Mouse (Mus musculus): ENCODE results near the gene Cmss1. TPM values are rescaled to one million over a fixed set of nuclear protein-coding genes. Genes with fewer than 3 reads are reported as not detected.

Gene Cmss1
- total RNA-seq, 4 experiments from 2014 or later, result 16.6 to 25.6 (median 17.6) TPM

DNA sequence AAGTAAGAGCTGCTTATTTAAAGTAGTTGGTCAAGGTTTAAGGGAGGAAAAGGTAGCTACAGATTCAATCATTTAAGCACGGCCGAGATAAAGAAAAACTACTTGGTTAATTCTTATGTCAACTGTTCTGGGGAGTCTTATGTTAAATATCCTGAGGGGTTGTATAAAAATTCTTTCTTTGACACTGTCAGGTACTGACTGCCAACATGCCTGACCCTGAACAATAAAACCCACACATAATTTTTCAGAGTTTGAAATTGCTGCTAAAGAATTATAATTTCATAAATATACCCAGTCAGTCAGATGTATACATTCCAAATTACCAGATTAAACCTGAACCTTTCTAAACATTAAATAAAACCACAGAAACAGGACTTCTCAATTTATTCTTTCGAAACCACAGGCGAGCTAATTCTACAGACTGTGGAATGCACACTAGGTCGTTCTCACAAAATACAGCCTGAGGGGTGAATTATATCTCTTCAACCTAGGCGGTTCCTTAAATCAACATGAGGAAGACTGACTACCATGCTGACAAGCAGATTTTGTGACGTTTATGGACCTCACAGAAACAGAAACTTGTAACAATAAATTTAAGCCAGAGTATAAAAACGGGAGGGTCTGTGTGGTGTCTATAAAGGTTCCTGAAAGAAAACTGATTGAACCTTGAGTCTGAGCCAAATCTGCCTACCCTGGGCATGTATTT lies 223.2 kb downstream of the Cmss1 start:
- DNase-seq, result no peak

DNA sequence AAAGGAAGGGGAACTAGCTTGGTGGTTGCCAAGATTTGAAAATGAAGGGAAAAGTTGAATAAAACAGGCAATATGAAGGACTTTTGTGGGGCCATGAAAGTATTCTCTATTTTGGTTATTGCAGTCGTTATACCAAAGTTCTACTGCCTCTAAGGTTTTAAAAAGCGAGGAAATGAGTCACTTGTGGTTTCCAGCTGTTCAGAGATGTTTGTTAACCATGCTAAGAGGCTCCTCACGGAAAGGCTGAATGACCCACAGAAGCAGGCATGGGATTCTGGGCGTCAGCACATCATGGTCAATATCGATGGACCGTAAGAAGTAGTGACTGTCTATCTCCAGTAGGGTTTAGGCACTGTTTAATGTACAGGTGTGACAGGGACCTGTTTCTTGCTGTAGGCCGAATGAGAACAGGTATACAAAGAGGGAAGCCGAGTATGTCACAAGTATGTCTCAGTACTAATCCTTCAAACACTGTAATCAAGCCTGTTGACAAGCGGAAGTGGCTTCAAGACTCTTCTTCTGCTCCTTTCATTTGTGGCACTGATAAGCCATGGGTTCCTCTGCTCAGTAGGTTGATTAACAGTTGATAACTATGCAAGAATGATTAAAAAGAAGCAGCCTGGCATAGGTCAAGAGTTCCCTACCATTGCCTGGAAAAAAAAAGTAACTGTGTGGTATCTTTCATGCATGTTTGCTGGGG lies 227.9 kb downstream of the Cmss1 start:
- no peak for DNase-seq

DNA sequence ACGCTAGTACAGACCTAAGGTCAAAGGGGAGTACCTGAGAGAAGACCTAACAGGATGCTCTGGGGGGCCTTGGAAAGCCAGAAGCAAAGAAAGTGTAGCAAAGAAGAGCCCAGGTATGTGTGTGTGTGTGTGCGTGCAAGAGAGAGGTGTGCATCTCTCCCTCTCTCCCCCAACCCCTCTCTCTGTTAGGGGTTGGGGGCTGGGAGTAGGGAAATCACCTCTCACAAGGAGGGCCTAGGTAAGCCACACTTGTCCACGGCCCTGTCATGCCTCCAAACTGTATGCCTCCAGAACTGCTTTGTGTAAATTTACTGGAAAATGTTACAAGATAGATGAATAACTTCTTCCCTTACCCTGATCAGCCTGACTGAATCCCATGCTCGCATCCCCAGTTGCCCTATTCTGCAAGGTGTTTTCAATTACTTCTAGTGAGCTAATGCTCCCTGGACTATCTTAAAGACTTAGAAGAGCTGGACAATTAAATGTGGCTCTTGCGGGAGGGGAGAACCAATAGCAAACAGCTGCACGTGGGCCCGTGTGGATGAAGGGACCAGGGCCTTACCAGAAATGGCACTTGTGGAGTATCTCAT lies 231.3 kb downstream of the Cmss1 start:
- DNase-seq, result no peak

DNA sequence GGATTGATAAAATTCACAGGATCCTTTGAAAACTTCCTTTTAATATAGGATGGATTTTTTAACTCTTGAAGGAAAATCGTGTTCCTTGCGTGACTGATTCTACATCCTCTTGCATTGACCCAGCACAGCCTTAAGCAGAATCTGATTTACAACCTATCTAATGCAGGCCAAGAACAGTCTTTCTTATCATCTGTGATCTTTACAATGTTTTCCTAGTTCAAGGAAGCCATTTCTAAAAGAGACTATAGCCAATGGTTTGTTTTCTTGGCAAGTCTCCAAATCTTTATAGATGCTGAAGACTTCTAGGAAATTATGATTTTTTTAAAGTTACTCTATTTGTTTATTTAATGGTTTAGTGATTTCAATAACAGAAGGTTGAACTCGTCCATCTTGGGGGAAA lies 234.5 kb downstream of the Cmss1 start:
- no peak for DNase-seq

DNA sequence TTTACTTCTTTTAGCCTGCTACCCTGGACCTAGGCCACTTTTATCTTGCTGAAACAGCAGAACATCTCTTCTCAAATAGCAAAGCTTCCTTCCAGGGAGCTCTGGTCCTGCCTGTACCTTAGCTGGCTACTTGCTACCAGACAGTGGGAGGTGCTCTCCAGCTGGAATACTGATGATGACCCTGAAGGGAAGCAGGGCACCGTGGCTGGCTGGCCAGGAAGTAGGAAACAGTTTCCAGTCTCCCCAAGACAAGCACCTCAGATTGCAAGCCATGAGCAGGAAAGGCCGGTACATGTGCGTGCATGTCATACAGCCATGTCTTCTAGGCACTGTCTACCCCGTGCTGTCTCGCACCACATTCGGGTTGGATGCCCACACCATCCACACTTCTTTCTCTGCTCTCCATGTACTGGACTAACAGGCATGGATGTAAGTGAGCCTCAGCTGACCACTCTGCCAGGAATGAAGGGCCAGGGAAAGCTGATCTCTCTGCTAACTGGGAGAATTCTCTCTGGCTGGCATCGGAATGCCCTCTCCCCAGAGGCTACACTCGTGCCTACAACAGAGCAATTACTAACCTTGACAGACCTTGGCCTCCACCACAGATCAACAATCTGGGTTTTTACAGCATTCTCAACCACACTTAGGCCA lies 236.7 kb downstream of the Cmss1 start:
- no peak for DNase-seq

DNA sequence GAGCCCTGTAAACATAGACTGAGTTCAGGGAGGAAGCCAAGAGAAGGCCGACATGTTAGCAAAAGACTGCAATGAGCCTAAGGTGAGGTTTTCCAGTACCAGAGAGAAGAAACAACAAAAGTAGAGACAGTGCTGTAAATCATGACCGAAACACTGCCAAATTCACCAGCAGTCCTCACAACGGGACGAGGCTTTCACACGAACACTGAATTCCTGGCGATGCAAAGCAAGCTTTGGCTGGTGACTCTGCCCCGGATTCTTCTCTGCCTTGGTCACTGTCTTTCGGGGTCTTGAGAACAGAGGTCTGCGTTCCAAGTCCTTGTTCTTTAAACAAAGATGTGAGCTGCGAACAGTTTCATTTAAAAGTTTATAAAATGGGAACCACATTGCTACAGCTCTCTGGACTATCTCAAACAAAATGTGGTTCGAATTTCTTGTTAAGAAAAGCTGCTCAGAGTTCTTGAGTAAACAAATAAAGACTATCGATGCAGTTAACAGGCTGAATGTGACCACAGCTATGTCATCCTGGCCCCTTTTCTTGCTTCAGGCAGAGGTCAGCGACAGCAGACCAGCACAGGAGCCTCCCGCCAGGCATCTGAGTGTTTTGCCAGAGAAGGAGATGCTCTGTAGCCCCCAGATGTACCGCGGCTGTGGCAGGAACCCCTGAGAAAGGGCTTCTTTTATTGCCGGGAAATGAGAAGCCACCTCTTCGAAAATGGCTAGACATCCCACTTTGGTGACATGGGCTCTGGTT lies 239.5 kb downstream of the Cmss1 start:
- no peak for DNase-seq

DNA sequence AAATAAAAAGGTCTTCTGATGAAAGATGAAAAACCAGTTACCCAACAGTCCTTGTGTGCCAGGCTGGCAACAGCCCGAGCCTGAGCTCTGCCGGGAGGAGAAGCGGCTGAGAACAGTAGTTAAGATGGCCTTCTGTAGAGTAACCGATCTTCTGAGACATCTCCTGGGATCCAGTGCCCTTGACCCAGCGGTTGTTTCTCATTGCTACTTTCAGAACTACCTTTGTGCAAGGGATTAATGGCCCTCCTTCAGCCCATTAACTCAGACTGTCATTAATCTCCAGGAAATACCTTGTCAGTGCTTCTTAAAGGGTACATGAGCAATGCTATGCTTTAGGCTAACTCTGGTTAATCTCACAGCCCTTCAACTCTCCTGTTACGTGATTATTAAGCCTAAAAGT lies 240.5 kb downstream of the Cmss1 start:
- peak; percentile 63 for DNase-seq

DNA sequence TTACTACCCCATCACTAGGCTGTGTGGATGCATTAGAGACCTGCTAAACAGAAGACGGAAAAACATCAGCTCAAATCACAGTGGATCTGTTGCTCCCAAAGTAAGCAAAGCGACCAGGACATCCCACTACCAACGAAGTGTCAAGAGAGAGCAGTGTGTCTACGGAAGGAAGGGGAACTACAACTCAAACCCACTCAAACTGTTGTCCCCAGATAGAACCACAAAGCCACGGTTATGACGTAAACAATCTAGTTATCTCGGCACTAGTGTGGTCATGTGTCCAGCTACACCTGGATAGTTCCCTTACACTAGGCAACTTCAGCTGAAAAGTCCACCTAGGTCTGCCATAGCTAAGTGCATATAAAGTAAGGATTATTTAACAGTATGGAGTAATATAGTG lies 242.2 kb downstream of the Cmss1 start:
- no peak for DNase-seq

DNA sequence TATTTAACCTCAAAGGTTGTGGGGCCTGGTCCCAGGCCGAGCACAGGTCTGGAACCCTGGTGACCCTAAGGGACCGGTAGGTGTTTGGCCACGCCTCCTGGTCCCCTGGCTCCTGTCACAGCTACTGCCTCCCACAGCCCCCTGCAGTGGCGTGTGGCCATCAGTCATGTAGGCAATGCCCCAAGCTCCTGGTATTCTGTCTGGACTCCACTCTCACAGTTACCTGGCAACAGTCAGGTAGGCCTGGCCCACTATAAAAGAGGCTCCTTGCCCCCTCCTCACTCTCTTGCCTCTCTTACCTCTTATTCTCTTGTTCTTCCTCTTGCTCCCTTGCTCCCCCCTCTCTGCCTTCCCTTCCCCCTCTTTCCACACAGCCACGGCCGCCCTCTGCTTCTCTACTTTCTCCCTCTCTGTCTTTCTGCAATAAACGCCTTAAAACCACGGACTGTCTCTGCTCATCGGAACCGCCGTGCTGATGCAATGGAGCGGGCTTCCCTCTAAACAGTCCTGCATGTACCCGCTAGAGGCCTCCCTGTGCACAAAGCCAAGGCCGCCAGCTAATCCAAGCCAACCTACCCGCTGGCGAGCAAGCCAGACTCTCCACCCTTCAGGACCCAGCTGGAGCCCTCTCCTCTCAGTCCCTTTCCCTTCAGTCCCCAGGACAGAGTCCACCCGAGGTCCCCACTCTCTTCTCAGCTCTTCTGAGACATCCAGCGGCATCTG lies 243.8 kb downstream of the Cmss1 start:
- peak; percentile 71 for DNase-seq

DNA sequence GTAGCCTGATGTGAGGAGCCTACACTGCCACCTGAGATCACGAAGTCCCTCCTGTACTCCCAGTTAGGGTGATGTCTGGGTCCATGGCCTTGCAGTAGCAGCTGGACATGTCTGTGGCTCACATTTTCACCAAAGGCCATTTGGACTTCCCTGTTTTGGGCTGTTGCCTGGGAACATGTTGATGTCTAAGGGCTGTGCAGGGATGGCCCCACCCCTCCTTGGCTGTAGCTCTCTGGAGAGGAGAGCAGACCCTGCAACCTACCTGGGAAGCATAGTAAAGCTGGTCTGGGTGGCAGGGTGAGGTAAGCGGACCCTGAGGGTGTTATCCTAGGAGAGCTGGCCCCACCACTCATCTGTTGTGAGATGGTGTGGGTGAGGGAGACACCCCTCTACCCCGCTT lies 245.9 kb downstream of the Cmss1 start:
- no peak for DNase-seq

DNA sequence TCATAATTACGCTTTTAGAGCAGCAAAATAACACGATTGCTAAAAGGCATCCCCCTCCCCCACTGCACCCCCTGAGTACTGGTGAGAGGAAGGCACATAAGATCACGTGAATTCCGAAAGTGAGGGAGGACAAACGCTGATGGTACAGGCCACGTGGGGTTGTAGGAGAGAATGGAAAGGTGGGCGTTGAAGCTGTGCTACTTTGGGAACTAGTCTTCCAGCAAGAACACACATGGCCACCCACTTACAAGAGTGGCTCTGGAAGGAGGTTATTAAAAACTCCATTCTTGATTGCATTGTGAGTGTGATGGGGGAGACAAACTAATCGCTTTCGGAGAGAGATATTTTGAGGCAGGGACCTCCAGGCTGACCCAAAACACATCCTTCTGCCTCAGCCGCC lies 247.4 kb downstream of the Cmss1 start:
- DNase-seq, result no peak

DNA sequence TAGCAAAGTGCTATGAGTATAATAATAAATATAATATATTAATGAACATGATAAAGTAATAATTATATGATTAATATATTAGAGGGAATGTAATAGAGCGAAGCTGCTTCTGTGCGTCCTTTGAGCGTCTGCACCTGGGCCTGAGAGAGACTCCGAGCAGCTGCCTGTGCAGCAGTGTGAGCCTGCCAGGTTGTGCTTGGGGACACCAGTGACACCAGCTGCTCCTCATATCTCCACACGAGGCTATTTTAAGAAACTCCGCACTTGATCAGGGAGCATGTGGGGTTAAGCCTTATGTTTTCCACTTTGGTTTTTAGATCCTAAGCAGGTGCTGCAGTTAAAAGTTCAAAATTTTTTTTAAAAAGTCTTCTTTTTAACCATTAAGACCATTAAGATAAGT lies 249.7 kb downstream of the Cmss1 start:
- no peak for DNase-seq

DNA sequence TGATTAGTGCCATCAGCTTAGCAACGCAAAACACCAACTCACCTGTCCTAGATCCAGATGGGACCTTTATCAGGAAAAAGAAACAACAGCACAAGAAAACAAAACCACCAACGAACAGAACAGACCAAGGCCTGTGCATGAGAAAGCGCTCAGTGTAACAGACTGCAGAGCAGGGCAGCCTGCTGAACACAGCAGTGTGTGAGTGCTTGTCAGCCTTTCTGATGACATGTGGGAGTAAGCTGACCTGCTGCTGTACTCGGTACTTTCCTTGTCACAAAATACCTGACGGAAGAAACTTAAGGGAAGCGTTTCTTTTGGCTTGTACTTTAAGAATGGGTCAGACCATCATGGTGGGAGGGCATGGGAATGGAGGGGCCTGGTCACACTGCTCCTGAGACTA lies 250.2 kb downstream of the Cmss1 start:
- DNase-seq, result no peak

DNA sequence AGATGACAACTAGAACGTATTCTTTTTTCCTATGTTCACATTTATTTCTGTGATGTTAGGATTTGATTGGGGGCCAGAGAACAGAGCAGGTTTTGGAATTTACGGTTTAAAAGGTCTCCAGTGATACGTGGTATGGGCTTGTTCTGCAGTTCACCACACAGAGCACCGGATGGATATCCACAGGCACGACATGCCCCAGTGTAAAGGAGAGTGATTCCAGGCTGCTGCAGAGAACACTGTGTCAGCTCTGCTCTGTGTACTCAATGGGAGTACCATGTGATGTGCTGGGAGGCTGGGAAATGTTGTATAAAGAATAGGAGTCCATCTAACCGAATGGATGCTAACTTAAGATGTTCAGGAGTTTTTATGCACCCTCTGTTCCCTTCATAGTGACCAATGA lies 252.7 kb downstream of the Cmss1 start:
- DNase-seq, result no peak

DNA sequence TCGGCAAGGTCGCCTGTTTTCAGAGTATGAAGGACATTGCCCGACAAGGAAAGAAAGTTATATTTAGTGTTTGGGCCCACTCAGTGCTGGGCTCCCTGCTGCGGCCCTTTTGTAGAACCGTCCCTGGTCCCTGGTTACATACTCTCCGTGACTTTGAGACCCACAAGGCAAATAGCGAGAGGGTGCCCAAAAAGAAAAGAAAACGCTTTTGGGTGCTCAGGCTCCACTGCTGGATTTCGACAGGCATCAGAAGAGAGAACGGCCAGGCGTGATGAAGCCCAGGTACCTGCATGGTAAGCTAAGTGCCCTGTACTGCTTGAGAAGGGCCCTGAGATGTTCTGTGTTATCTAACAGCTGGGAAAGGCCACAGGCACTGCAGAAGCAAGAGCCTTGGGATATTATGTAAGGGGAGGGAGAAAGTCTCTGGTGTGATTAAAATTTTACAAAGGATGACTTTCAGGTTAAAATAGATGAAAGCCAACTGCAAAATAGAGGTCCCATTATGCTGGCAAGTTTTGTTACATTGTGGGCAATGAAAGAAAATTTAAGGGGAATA lies 253.4 kb downstream of the Cmss1 start:
- no peak for DNase-seq

DNA sequence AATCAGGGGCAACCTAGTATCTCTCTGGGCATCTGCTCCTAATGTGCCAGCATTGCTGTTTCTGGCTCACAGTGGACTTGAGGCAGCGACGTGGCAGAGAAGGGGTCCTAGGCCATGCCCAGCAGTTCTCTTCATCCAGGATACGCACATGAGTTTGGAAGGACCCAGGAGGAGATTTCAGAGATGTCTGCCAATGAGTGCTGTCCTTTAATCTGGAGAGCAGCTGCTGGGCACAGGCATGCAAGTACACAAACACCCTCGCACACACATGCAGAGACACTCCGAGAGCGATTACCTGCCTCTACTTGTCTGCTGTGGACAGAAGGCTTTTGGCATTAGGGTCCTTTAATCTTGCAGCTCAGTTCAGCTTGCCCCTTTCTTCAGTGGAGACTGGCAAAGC lies 253.9 kb downstream of the Cmss1 start, which contains the start of gene Filip1l:
Gene Filip1l (plus strand): TSS at position 343 of the 400 bp plus-strand sequence.
- DNase-seq, result no peak

DNA sequence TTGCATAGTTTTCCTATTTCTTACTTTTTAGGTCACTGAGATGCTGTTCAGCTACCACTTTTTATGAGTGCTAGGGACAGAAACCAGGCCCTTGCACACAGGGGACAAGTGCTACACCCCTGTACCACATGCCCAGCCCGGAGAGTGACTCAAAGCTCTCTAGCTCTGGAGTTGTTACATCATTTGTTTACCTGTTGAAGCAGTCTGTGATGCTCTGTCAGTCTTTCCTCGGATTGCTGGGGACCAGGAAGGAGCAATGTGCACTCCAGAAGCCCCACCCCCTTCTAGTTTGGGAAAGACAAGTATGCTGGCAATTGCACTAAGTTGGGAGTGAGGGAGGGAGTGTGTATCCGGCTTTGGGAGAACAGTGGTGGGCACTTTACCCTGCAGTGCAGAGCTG lies 257.0 kb downstream of the Cmss1 start:
- DNase-seq, result no peak

DNA sequence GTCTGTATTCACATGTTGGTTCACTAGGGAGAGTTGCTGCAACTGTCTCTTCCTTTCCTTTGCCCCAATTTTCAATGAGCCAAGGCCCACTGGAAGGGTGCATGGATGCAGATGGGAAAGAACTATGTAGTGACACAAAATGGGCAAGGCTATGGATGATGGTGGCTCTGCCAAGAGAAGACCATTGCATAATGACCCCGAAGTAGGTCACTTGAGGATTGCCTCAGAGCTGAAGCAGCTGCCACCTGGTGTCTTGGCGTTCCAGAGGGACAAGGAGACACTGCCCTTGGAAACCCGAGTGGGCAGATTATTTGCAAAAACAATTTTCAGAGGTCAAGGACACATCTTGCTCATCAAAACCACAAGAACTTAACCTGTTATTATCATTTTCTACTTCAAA lies 257.6 kb downstream of the Cmss1 start:
- peak; percentile 52 for DNase-seq

DNA sequence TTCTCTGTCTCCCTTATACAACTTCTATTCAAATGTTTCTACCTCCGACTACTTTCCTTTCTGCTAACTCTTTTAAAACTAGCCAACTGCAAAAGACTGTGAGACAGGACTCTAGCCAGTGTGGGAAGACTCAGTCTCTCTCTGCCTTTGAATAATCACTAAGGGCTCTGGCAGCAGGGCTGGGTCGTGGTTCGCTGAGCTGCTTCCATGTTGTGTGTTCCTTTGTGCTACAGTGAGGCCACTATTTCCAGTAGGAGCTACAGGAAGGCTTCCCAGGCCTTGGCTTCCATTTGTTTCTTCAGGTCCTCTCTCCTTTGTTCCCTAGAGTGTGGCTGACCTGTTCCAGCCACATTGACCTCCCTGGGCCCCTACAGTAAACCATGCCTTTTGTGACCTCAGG lies 260.4 kb downstream of the Cmss1 start:
- DNase-seq, result no peak

DNA sequence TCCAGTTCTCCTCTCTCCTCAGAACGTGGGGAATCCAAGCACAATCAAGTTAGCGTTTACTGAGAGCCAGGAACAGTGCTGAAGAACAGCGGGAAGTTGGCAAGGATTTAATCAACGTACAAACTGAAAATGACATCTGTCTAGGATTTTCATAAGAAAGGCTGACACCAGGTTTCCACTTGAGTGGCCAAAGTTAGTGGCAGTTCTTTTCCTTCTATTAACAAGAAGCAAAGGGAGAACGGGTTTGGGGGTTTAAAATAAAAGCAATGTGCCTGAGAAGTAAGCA lies 266.1 kb downstream of the Cmss1 start:
- DNase-seq, result no peak

DNA sequence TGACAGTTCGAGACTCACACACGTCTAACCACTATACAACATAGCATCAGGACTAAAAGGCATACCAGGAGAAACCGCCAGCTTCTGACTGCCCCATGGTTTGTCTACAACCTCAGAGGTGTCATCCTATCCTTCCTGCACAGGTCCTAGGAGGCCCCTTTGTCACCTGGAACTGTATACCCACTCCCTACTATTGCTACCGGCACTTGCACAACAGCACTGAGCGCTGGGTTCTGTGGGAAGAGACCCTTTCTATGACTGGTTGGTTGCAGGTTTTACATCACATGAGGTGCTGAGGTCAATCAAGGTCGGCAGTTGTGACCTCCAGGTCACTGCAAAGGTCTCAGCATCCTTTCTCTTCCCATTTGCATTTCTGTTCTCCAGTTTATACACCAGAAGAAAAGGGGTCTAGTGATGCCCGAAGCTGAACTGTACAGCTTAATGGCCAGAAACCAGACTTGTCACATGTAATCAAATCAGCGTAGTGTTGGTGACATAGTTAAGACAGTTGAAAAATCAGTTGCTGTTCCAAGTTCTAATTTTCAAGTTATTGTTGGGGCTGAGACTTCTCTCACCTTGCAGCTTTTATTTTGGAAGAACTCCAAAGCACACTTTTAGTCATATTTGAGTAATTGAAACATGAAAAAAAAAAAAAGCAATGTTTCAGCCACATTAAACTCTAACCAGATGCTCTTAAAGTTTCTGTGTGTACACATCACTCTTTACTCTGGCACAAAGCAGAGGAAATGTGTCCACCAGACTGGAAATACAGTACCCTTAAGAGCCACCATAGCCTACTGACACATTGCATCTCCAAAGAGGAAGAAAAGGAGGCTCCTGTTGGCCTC lies 266.7 kb downstream of the Cmss1 start:
- DNase-seq, result no peak

Measured in adrenal gland, adult 8-10 months (tissue).